Mouse (Mus musculus) heart, postnatal 4 days (tissue): Measurements from ENCODE around the gene Sh3bp2. TPM values are rescaled to one million over a fixed set of nuclear protein-coding genes. Genes with fewer than 3 reads are reported as not detected.
"Not testable (repeated sequence)": the region's sequence is repeated elsewhere in the genome, so short reads cannot be mapped to it uniquely, and the experiment has no call there.

ENCODE experiments used
- DNase-seq: peaks from one replicate; pipeline ENCODE4 v3.0.0; 2021
- total RNA-seq, 2 experiments: library from RNA; stranded (reverse); gene quantifications; 2 replicates each; pipeline ENCODE4 v1.2.3; 2021

Sh3bp2 gene
- total RNA-seq, 2 experiments from 2014 or later = 6.1 to 7.9 TPM

DNA sequence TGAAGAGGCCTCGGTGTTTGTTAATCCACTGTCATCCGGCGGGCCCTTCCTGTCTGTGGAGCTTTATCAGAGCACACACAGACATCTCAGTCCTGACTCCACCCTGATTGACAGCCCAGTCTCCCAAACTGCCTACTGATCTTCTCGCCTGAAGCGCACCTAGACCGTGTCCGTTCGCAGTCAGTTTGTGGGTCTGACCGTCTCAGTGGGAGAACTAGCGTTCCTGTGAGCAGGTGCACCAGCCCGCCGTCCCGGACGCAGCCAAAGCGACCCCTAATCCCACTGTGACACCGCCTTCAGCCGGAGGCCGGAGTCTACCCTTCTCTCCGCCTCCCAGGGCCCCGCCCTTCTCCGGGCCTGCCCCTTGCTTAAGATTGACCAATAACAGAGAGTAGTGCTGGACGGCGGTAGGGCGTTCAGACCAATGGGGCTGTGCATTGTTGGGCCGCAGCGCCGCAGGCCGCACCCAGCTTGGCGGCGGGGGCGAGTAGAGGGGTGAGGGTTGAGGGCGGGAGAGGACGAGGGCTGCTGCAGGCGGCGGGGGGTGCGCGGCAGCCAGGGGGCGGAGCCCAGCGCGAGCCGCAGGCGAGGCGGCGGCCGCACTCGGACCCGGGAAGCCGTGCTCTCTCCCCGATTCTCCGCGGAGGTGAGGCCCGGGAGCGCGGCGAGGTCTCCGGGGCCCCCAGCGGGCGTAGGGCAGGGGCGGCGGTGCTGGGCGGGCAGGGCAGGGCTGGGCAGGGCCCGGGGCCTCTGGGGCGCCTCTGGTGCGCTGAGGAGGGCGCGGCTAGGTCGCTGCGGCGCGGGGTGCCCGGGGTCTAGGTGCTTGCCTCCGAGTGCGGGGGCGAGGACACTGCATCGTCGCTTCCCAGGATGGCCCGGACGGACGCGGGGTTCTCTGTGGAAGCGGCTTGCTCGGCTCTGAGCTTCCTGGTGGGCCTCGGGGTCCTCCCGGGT, 47.9 kb downstream of the Sh3bp2 start, which contains the start of gene Add1:
Gene Add1, plus strand, starts transcription at position 397 of the 954 bp plus-strand sequence.
- DNase-seq = peak; percentile 98

DNA sequence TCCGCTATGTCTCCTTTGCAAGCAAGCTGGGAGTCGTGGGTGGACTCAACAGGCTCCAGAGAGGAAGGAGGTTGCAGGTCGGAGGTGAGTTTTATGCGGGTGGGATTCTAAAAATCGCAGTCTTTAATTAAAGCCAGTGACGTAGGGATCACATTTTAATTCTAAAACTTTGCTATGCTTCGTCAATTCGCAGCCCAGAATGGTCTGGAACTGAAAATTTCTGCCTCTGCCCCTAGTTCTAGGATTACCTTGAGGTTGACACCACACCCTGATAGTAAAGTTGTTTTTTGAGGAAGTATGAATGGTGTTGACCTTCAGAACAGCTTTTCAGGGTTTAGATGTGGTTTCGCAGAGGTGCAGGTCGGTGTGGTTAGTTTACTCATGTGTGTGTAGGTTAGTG, 49.1 kb downstream of the Sh3bp2 start:
- no peak for DNase-seq

DNA sequence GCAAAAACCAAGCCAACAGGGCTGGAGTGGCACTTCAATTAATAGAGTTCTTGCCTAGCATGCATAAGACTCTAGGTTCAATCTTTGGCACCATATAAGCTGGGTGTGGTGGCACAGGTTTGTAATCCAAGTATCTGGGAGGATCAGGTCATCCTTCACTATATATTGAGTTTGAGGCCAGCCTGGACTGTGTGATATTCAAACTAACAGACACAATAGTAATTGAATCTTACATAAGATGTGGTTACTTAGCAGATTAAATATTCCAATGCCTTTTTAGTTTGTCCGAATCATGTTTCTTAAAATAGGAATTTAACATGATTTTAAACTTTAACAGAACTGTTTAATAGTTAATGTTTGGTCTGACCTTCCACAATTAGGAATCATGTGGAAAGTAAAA, 50.6 kb downstream of the Sh3bp2 start:
- no peak for DNase-seq

DNA sequence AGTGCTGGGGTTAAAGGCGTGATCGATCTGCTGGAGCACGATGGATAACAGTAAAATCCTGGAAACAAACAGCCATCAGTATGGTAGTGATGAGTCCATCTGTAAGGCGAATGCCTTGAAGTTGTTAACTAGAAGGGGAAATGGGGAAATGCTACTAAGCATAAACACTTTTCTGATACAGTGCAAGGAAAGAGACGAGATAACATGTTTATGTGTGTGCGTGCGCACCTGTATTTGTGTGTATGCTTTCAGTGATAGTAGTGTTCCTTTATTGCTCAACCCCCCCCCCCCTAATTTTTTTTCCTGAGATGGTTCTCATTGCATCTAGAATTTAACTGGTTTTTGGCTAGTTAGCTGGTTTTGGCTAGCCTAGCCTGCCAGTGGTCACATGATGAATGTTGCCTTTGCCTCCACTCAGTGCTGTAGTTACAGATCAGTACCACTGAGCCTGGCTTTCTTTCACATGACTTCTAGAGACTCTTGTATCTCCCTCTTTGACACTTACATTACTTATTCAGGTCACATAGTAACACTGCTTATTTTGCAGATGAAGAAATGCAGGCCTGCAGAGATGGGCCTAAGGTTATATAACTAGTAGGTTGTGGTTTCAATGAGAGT, 52.5 kb downstream of the Sh3bp2 start:
- no peak for DNase-seq

DNA sequence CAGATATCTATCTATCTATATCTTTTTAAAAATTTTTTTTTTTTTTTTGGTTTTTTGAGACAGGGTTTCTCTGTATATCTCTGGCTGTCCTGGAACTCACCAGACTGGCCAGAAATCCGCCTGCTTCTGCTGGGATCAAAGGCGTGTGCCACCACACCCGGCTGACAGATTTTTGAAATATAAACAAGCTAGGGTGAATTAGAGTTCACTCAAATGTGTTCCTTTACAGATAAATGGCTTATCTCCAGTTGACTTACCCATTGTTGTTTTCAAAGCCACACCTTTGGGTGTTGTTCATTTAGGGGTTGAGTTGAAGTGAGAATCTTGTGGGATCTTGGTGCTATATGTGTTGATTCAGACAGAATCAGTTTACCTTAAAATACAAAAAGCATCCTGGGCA, 53.7 kb downstream of the Sh3bp2 start:
- DNase-seq = no peak

DNA sequence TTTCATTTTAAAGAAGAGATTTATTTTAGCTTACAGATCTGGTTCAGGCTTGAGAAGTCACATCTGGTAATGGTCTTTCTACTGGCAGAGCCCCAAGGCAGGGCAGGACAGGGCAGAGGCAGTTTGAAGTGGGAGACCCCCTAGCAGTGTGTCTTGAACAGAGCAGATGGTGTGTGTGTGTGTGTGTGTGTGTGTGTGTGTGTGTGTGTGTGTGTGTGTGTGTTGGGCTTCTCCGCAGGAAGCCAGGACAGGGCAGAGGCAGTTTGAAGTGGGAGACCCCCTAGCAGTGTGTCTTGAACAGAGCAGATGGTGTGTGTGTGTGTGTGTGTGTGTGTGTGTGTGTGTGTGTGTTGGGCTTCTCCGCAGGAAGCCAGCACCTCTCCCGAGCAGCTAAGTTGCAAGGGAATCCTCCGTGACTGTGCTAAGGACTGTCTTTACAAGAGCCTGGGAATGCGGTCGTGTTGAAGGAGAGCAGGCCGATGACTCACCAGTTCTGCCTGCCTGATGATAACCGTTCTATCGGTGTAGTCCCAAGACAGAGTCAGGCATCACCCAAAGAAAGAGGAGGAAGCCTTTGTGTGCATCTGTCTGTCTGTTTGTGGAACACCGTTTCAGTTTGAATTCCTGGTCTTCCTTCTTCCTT, 56.2 kb downstream of the Sh3bp2 start:
- DNase-seq = peak; percentile 26

DNA sequence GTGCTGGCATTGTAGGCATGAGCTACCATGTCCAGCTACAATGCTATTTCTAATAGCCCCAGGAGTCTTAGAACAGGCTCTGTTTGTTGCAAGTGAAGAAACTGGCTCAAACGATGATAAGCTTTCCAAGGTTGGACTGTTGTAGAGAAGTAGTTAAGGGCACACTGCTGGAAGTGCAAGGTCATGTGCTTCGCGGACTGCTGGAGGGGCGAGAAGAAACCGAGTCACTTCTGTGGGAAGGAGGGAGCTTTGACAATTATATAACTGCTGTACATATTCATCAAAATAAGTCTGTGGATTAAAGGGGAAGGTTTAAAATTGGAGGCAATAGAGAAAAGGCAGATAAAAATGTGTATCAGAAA, 56.7 kb downstream of the Sh3bp2 start:
- DNase-seq = no peak

DNA sequence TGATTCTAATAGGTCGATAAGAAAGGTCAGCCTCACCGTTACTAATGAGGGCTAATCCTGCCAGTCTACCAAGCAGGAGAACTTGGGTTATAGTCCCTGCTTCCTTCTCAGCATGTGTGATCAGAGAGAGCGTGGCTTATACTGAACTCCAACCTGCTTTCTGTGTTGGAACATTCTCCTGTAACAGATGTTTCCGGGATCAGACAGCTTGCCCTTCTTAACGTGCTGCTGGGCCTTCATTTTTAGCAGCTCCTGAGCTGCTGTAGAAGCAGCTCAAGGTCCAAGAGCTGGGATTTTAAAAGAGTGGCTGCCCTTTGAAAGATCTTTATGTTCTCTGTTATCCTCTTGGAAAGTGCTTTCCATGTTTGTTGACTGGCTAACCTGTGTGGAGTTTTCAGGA, 59.6 kb downstream of the Sh3bp2 start:
- DNase-seq = no peak

DNA sequence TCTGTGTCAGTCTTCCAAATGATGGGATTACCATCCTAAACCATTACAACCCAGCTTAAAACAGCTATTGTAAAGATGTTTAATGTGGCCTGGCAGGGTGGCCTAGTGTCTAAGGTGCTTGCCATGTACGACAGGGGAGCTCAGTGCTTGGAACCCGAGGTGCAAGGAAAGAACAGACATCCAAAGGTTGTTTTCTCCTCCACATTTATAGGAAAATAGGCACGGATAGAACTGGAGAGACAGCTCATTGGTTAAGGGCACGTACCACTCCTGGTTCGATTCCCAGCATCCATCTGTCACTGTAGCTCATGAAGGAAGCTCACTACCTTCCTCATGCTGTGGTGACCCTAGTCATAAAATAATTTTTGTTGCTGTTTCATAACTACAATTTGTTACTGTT, 62.2 kb downstream of the Sh3bp2 start:
- DNase-seq = no peak

DNA sequence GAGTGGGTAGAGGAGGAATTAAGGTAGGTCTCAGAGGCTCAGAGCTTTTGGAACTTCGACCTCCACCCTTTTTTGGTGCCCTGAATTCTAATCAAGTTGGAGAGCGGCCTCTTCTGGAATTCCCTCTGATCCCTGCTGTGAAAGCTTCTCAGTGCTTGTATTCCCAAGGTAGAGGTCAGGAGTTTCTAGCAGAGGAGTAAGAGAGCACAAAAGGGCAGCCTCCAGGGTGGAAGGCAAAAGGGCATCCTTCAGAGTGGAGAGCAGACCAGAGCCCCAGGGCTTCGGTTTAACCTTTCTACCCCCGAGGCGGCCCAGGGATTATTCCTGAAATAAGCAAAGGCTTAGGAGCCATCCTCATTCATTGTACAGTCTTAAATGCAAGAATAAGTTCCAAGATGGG, 64.4 kb downstream of the Sh3bp2 start:
- DNase-seq = no peak

DNA sequence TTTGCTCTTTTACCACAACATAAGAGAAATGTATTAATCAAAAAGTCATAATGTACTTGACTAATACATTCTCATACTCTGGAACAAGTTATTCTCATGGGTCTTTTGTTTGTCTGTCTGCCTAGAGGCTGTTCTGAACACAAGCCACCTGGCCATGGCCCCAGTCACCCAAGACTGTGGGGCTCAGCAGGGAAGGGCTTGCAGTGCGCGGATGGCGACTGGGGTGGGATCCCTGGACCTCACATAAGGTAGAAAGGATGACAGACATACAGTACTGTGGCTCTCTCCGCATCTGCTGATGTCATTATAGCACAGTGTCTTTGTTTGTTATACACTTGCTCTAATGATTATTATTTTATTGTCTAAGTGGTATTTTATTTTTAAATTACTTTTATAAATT, 65.1 kb downstream of the Sh3bp2 start:
- no peak for DNase-seq

DNA sequence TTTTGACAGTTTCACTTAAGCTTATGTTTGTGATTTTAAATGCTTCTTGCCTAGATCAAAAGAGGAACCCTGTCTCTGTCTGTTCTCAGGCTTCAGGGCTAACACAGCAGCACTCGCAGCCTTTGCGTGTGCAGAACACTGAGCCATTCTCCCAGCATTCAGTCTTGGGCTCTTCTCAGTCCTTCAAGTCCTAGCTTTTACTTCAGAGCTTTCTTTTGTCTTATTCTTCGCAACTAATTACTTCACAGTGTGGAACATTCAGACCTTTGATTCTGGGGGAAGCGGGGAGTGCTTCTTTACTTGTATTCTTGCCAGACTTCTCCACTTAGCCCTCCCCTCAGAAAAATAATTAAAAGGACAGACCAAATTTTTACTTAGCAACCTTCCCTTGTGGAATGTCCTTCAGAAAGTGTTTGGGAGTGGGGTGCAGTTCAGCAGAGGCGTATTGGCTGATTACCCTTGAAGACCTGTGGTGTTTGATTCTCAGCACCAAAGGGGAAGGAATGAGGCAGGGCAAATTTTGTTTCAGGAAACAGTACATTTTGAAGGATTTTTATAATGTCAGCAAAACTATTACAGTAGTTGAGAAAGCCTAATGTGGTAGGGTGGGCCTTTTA, 65.9 kb downstream of the Sh3bp2 start:
- DNase-seq = no peak

DNA sequence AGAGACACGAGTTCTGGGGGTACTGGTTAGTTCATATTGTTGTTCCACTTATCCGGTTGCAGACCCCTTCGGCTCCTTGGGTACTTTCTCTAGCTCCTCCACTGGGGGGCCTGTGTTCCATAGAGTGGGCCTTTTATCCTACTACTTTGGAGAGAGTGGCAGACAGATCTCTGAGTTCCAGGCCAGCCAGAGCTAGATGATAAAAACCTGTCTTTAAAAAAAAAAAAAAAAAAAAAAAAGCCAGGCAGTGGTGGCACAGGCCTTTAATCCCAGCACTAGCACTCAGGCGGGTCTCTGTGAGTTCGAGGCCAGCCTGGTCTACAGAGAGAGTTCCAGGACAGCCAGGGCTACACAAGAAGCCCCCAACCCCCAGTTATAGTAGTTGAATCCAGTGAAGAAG, 66.6 kb downstream of the Sh3bp2 start:
- DNase-seq = not testable (repeated sequence)

DNA sequence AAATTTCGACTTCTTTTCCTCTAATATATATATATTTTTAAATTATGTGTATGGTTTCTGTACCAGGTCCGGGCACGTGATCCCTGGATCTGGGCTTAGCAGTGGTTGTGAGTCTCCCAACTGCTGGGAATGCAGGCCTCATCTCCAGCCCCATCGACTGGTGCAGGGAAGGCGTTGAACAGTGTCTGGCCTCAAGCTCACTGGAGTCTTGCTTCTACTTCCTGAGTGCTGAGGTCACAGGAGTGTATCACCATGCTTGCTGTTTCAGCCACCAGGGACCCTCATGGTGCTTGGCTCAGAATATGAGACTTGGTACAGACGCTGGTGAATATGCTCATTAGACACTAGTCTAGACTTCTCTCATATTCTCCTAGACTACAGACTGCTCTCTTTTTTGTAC, 67.0 kb downstream of the Sh3bp2 start:
- DNase-seq = no peak

DNA sequence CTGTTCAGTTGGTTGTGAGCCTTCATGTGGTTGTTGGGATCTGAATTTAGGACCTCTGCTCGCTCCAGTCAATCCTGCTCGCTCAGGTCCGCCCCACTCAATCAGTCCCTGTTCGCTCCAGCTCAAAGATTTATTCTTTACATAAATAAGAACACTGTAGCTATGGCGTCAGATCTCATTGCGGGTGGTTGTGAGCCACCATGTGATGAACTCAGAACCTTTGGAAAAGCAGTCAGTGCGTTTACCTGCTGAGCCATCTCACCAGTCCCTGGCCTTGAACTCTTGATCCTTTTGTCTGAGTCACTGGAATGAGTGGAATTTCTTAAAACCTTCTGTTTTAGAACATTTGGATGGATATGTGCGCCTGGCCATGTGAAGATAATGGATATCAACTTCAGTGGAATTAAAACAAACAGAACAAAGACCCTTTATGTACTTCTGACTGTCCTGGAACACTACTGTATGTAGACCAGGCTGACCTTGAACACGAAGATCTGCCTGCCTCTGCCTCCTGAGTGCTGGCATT, 67.6 kb downstream of the Sh3bp2 start:
- no peak for DNase-seq

DNA sequence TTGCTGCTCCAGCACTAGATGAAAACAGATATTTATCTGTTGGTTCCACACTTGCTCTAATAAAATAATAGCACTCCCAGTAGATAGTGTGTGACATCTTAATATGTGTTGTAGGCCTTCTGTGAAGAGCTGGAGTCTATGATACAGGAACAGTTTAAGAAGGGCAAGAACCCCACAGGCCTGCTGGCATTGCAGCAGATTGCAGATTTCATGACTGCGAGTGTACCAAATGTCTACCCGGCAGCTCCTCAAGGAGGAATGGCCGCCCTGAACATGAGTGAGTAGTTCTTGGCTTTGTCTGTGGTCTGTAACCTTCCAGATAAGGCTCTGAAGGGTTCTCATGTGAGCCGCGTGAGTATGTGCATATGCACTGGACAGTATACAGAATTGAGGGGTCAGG, 78.9 kb downstream of the Sh3bp2 start:
- no peak for DNase-seq

DNA sequence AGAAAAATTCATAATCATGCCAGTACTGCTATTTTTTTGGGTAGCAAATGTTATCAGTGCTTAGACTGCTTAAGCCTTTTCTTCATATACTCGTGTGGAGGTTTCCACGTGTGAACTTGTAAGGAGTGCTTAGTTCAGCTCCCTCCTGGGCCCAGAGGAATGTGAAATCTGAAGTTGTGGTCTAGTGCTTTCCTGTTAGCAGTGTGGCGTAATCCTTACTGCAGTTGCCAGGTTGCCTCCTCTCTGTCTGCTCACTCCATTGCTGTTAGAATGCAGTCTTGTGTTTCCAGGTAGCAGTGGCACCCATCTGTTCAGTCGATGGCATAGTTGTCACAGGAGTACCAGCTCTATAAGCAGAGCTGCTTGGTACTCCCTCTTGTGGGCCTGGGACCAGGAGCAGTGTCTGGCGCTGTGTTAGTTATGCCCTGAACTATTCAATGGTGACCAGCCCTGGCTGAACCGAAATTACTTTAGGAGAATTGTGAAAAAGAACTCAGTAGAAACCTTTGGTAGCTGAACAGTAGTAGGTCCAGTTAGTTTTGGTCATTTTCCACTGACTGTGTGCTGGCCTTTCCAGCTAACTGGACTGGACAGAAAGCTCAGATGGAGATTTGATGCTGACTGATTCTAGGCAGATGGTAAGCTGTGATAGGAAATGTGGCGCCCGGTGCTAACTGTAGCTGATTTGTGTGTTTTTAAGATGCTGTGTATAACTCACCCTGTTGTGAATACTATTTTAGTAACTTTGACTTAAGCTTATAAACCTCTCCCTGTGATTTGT, 81.7 kb downstream of the Sh3bp2 start:
- no peak for DNase-seq

DNA sequence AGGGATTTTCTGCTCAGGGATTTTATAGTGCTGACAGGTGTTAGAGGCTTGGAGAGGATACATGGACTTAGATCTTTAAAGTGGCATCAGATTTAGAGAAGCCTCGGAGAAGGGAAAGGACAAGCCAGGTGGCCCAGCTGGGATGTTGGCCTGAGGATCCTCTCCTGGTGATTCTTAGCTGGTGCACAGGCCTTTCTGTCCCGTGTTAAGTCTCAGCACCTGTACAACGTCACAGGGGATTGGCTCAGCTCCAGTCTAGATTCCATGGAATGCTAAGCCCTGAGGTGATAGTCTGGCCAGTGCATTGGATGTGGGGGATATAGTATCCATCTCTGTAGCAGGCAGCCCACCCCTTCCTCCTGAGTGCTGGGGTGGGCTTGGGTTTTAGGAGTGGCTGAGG, 82.6 kb downstream of the Sh3bp2 start:
- DNase-seq = no peak

DNA sequence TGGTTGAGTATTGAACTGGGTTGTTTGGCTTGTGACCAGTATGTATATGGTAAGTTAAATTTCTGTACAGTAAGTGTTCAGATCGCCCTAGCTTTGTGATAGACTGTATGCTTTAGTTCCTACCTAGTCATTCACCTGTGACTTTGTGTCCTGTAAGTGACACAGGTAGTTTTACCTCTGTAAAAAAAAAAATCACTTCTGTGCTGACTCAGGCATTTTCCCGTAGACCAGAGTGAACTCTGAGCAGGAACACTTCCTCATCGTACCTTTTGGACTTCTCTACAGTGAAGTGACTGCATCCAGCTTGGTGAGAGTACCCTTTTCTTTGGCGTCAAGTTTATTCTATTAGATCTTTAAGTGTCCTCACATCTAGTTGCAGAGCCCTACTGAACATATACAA, 84.3 kb downstream of the Sh3bp2 start:
- no peak for DNase-seq
